Mouse (Mus musculus) intestine, postnatal 0 days (tissue): ENCODE results near the gene Erg. TPM values are rescaled to one million over a fixed set of nuclear protein-coding genes. Genes with fewer than 3 reads are reported as not detected.

ENCODE experiments used
- ATAC-seq: fragments of 200-750 bp; cut with Nextera tagmentation; 2 replicates; pipeline ENCODE4 v1.8.0; 2017; ENCODE audit warnings: mild to moderate bottlenecking, moderate TSS enrichment, moderate library complexity
- H3K27ac ChIP-seq: fragments of 300-500 bp; sonication (generic); 2 replicates; pipeline ENCODE4 v1.5.1; 2014; ENCODE audit warnings: mild to moderate bottlenecking, low read depth, low read length, moderate library complexity
- H3K27me3 ChIP-seq: fragments of 300-500 bp; sonication (generic); replicated peaks from 2 replicates; pipeline ENCODE4 v1.6.1; 2014; ENCODE audit warnings: low read length, mixed read lengths; ENCODE audit not compliant: control insufficient read depth, insufficient read depth
- H3K36me3 ChIP-seq: fragments of 300-500 bp; sonication (generic); 2 replicates; pipeline ENCODE4 v1.6.1; 2014; ENCODE audit warnings: mild to moderate bottlenecking, moderate library complexity; ENCODE audit not compliant: control insufficient read depth, insufficient read depth
- H3K4me1 ChIP-seq: fragments of 300-500 bp; sonication (generic); replicated peaks from 2 replicates; pipeline ENCODE4 v1.6.1; 2014; ENCODE audit warnings: antibody characterized with exemption, low read length, mixed read lengths; ENCODE audit not compliant: control insufficient read depth, insufficient read depth
- H3K4me2 ChIP-seq: fragments of 300-500 bp; sonication (generic); replicated peaks from 2 replicates; pipeline ENCODE4 v1.6.1; 2014; ENCODE audit warnings: low read depth, mild to moderate bottlenecking, moderate library complexity
- H3K4me3 ChIP-seq: fragments of 300-500 bp; sonication (generic); 2 replicates; pipeline ENCODE4 v1.5.1; 2014; ENCODE audit warnings: low read depth, low read length
- H3K9ac ChIP-seq: fragments of 300-500 bp; sonication (generic); 2 replicates; pipeline ENCODE4 v1.6.1; 2014; ENCODE audit warnings: mild to moderate bottlenecking, low read depth, low read length
- H3K9me3 ChIP-seq: fragments of 300-500 bp; sonication (generic); 2 replicates; pipeline ENCODE4 v1.6.1; 2016; ENCODE audit warnings: mixed run types; ENCODE audit not compliant: control insufficient read depth
- CTCF ChIP-seq: sonication (generic); IDR thresholded peaks from 2 replicates; pipeline ENCODE4 v1.5.1; 2016; ENCODE audit warnings: low read depth, mild to moderate bottlenecking, control low read depth, antibody characterized with exemption, moderate library complexity
- WGBS: fragments of 180-500 bp; shearing (Covaris S2); extraction: QIAGEN DNeasy Blood & Tissue Kit; methylation state at CpG from one replicate; pipeline ENCODE4 v1.1.7; 2014; 5-methylcytosine and 5-hydroxymethylcytosine counted together
- polyA plus RNA-seq: library from polyadenylated mRNA; unstranded; fragments of >200 nt; fragmentation: Nextera tagmentation; extraction: Ambion mirVana; gene quantifications from 2 replicates; pipeline ENCODE4 v1.2.1, GENCODE M21; 2015

The Erg gene
- polyA plus RNA-seq, 1 experiment from 2014 or later, result 2.0 TPM

DNA sequence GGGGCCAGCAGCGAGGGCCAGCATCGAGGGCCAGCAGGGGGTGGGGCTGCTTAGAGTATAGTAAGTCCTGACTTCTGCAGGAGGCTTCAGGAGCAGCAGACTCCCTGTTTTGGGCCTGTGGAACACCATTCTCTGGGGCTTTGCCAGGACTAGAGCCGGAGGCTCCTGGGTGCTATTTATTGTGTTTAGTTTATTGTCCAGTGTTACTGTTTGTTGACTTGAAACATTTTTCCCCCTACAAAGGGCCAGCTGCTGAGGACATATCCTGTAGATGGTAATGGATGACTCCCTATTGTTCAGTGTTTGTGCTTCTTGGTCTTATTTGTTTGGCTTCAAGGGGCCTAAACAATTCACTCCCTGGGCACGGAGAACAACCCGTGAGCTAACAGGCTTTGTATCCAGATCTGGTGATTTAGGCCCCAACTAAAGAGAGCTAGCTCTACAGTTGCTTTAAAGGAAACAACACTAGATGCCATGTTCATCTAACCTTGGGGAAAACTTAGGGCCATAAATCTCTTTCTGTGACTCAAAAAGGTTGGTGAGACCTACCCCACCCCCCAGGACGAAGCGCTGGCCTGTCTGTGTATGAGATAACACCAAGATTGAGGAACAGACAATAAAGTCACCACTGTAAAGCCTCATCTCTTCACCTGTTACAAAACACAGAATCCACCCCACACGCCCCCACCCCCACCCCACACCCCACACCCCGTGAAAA, 137.6 kb downstream of the Erg start:
- peak overlapping the region; percentile 35; the same call in 1 of the 2 replicates for H3K27ac ChIP-seq
- no peak overlapping the region for H3K9ac ChIP-seq
- no peaks in the 10 kb centered on the region for H3K27me3 ChIP-seq
- no peaks in the 10 kb centered on the region for H3K4me1 ChIP-seq
- ATAC-seq, result no peak
- WGBS, result 50% methylated on average over 9 of the region's 9 CpGs
- no peak overlapping the region for H3K4me2 ChIP-seq
- TF ChIP-seq CTCF, result no peak
- no peaks in the 10 kb centered on the region for H3K9me3 ChIP-seq
- H3K36me3 ChIP-seq, result no peaks in the 10 kb centered on the region
- no peak overlapping the region for H3K4me3 ChIP-seq

GRCm38 (mm10) chr16:95447896-95448295, 138.5 kb downstream of the Erg start:
- 78% methylated on average over 4 of the region's 4 CpGs for WGBS

GRCm38 (mm10) chr16:95446368-95446767, 140.0 kb downstream of the Erg start:
- no peak for ATAC-seq
- H3K4me1 ChIP-seq, result no peaks in the 10 kb centered on the region
- TF ChIP-seq CTCF, result no peak
- no peak overlapping the region for H3K4me3 ChIP-seq
- H3K9ac ChIP-seq, result no peak overlapping the region
- WGBS, result 56% methylated on average over 2 of the region's 2 CpGs
- H3K27ac ChIP-seq, result no peak overlapping the region
- H3K4me2 ChIP-seq, result no peak overlapping the region
- no peaks in the 10 kb centered on the region for H3K9me3 ChIP-seq
- no peaks in the 10 kb centered on the region for H3K27me3 ChIP-seq
- H3K36me3 ChIP-seq, result no peaks in the 10 kb centered on the region

More at GRCm38 (mm10) chr16:95447896-95448295, 138.5 kb downstream of the Erg start:
- no peaks in the 10 kb centered on the region for H3K4me1 ChIP-seq
- H3K9me3 ChIP-seq, result no peaks in the 10 kb centered on the region
- no peak overlapping the region for H3K27ac ChIP-seq
- no peak overlapping the region for H3K9ac ChIP-seq
- no peak for ATAC-seq
- H3K4me3 ChIP-seq, result no peak overlapping the region
- H3K4me2 ChIP-seq, result no peak overlapping the region
- no peak for TF ChIP-seq CTCF
- H3K36me3 ChIP-seq, result no peaks in the 10 kb centered on the region
- no peaks in the 10 kb centered on the region for H3K27me3 ChIP-seq

- Histone ChIP-seq H3K9ac (no peak overlapping the region), H3K27ac (no peak overlapping the region), H3K4me1 (no peaks in the 10 kb centered on the region; the same call in 1 of the 2 replicates), H3K27me3 (no peaks in the 10 kb centered on the region), H3K4me3 (no peak overlapping the region), H3K4me2 (no peak overlapping the region), H3K36me3 (no peaks in the 10 kb centered on the region), H3K9me3 (no peaks in the 10 kb centered on the region)
- 66% methylated on average over 4 of the region's 4 CpGs for WGBS
- no peak for TF ChIP-seq CTCF
- no peak for ATAC-seq
These were observed 144.4 kb downstream of the Erg start for GRCm38 (mm10) chr16:95442023-95442422.

- H3K9ac ChIP-seq, result no peak overlapping the region
- no peak for ATAC-seq
- H3K9me3 ChIP-seq, result no peaks in the 10 kb centered on the region
- no peaks in the 10 kb centered on the region; the same call in 1 of the 2 replicates for H3K4me1 ChIP-seq
- TF ChIP-seq CTCF, result no peak
- no peaks in the 10 kb centered on the region for H3K27me3 ChIP-seq
- H3K36me3 ChIP-seq, result no peaks in the 10 kb centered on the region
- 62% methylated on average over 7 of the region's 7 CpGs for WGBS
- no peak overlapping the region for H3K4me2 ChIP-seq
- no peak overlapping the region for H3K4me3 ChIP-seq
- no peak overlapping the region for H3K27ac ChIP-seq
These were observed 145.2 kb downstream of the Erg start for GRCm38 (mm10) chr16:95441179-95441578.

DNA sequence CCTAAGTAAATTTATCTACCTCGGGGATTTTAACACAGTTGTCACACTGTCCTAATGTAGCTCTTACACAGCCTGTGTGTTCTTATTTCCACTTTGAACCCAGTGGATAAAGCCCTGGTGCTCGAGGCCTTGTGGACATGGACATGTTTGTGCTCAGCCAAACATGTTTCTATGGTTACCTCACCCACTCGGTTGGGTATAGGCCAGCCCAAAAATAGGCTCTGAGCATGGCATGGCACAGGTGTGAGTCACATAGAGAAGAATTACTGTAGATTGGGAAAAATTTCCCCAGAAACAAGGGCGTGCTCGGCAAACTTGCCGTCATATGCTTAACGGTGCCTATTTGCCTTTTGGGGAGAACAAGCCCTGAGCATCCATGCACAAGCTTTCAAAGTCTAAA, 146.1 kb downstream of the Erg start:
- ATAC-seq, result no peak
- no peaks in the 10 kb centered on the region for H3K27me3 ChIP-seq
- no peak overlapping the region for H3K4me3 ChIP-seq
- H3K27ac ChIP-seq, result no peak overlapping the region
- WGBS, result 77% methylated on average over 7 of the region's 7 CpGs
- no peaks in the 10 kb centered on the region for H3K9me3 ChIP-seq
- H3K4me2 ChIP-seq, result no peak overlapping the region
- H3K9ac ChIP-seq, result no peak overlapping the region
- TF ChIP-seq CTCF, result no peak
- H3K36me3 ChIP-seq, result no peaks in the 10 kb centered on the region
- no peaks in the 10 kb centered on the region; the same call in 1 of the 2 replicates for H3K4me1 ChIP-seq
